Mouse (Mus musculus) megakaryocyte, embryonic 14.5 days (primary cell): ENCODE data around the gene Mmrn1. TPM values are rescaled to one million over a fixed set of nuclear protein-coding genes. Genes with fewer than 3 reads are reported as not detected.

Source experiments
- H3K27me3 ChIP-seq: replicated peaks from 2 replicates; pipeline ENCODE3; 2012; ENCODE audit warnings: inconsistent platforms
- H3K36me3 ChIP-seq: replicated peaks from 2 replicates; pipeline ENCODE3; 2012; ENCODE audit warnings: low read length, inconsistent platforms, mixed read lengths
- H3K4me1 ChIP-seq: 2 replicates; pipeline ENCODE4 v1.6.1; 2012; ENCODE audit warnings: inconsistent platforms
- H3K4me3 ChIP-seq: replicated peaks from 2 replicates; pipeline ENCODE3; 2012; ENCODE audit warnings: moderate library complexity, mild to moderate bottlenecking, inconsistent platforms
- H3K9me3 ChIP-seq: 2 replicates; pipeline ENCODE4 v1.6.1; 2012; ENCODE audit warnings: inconsistent platforms
- FLI1 ChIP-seq: IDR thresholded peaks from 2 replicates; pipeline ENCODE4 v1.6.1; 2012; ENCODE audit warnings: low read length, inconsistent platforms, mixed read lengths
- GATA1 ChIP-seq: IDR thresholded peaks from 3 replicates; pipeline ENCODE4 v1.6.1; 2012; ENCODE audit warnings: mixed read lengths, low read length, inconsistent platforms, borderline replicate concordance
- polyA plus RNA-seq: library from polyadenylated mRNA; stranded (reverse); fragments of >175 nt; gene quantifications from 2 replicates; pipeline ENCODE4 v1.2.3, GENCODE M21; 2012; ENCODE audit warnings: low replicate concordance; ENCODE audit not compliant: insufficient read depth

Gene Mmrn1
- polyA plus RNA-seq, 1 experiment, result 7.1 TPM

DNA sequence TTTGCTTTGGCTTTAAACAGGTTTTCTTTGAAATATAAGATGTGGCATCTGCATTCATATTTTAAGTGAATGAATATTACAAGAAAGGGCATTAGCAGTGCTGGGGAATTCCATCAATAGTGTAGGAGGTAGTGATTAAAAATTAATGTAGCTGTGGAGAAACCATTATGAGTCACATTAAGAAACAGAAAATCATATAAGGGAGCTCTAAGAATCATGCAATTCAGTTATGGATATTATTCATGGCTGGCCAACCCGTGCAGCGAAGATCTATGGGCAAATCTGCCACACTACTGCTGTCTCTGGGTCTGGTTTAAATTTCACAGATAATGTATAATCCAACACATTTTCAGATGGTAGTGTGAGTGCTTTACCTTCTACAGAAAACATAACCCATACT is 36.5 kb downstream of the Mmrn1 start:
- H3K9me3 ChIP-seq, result no peaks in the 10 kb centered on the region
- peaks cover 10% of the 10 kb centered on the region; the same call in 1 of the 2 replicates for H3K4me1 ChIP-seq
- H3K4me3 ChIP-seq, result no peak overlapping the region
- no peak for TF ChIP-seq GATA1
- no peaks in the 10 kb centered on the region for H3K27me3 ChIP-seq
- peaks cover 48% of the 10 kb centered on the region for H3K36me3 ChIP-seq

DNA sequence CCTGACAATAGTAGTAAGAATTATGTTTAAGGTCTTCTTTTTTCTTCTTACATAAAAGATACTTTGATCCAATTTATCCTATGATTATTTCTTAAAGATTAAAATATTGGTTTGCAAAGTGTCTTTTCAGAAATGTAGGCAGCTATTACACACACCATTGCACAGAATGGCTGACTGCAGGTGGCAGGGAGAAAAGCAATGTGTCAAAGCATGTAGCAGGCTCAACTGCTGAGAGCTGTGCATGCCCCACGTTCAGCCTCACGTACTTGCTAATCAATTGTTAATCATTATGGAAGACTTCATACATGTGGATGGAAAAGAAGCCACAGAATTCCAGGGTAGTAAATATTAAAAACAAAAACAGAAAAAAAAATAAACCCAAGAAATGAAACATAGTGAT is 37.1 kb downstream of the Mmrn1 start:
- H3K36me3 ChIP-seq, result peaks cover 50% of the 10 kb centered on the region
- H3K4me3 ChIP-seq, result no peak overlapping the region
- TF ChIP-seq GATA1 (no peak), FLI1 (no peak)
- no peaks in the 10 kb centered on the region for H3K27me3 ChIP-seq
- H3K4me1 ChIP-seq, result peaks cover 10% of the 10 kb centered on the region; the same call in 1 of the 2 replicates
- H3K9me3 ChIP-seq, result no peaks in the 10 kb centered on the region

DNA sequence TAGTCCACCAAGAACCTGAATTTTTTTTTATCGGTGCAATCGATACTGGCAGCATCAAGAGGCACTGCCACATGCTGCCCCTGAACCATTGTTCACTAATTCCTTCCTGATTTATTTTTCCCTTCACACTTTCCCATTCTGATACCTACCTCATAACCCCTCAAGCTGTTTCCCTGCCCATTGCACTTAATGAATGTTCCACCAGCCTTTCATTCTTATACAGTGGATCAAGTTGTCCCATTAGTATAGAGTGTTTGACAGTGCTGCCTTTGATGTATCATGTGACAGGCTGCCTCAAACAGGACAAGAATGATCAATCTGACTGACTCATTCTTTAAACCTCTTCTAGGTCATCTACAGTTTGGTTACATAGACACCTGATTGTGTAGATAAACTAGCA is 37.9 kb downstream of the Mmrn1 start:
- TF ChIP-seq GATA1 (no peak), FLI1 (no peak)
- Histone ChIP-seq H3K9me3 (no peaks in the 10 kb centered on the region), H3K27me3 (no peaks in the 10 kb centered on the region), H3K4me3 (no peak overlapping the region), H3K4me1 (peaks cover 10% of the 10 kb centered on the region; the same call in 1 of the 2 replicates), H3K36me3 (peaks cover 55% of the 10 kb centered on the region)

DNA sequence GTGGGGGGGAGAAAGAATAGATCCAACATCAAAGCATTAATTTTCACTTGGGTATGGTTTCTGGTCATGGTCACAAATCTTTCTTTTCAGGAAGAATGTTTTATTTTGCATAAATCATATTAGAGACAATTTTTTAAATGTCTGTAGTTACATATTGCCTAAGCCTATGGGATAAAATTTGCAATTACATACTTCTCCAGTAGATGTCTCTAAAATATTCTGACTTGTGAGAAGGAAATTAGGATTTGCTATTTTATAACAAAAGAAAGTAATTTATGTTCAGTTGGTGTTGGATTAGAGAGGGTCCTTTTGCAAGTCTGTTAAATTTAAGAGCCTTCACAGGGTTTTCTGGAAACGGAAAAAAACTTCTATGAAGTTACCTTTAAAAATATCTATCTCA is 39.0 kb downstream of the Mmrn1 start:
- H3K4me3 ChIP-seq, result no peak overlapping the region
- H3K27me3 ChIP-seq, result no peaks in the 10 kb centered on the region
- TF ChIP-seq FLI1 (no peak), GATA1 (no peak)
- H3K9me3 ChIP-seq, result no peaks in the 10 kb centered on the region
- H3K36me3 ChIP-seq, result peaks cover 57% of the 10 kb centered on the region
- H3K4me1 ChIP-seq, result peaks cover 9% of the 10 kb centered on the region; the same call in 1 of the 2 replicates

- Histone ChIP-seq H3K36me3 (peaks cover 69% of the 10 kb centered on the region), H3K9me3 (no peaks in the 10 kb centered on the region), H3K4me3 (no peak overlapping the region), H3K4me1 (no peaks in the 10 kb centered on the region; the same call in 1 of the 2 replicates), H3K27me3 (no peaks in the 10 kb centered on the region)
- no peak for TF ChIP-seq FLI1
- no peak for TF ChIP-seq GATA1
Measured at GRCm38 (mm10) chr6:60966931-60967330, 42.2 kb downstream of the Mmrn1 start.

GRCm38 (mm10) chr6:60969407-60969806 is 44.6 kb downstream of the Mmrn1 start:
- no peaks in the 10 kb centered on the region for H3K9me3 ChIP-seq
- peaks cover 76% of the 10 kb centered on the region for H3K36me3 ChIP-seq
- no peaks in the 10 kb centered on the region for H3K4me1 ChIP-seq
- H3K4me3 ChIP-seq, result no peak overlapping the region
- H3K27me3 ChIP-seq, result no peaks in the 10 kb centered on the region
- TF ChIP-seq GATA1, result no peak
- TF ChIP-seq FLI1, result no peak

DNA sequence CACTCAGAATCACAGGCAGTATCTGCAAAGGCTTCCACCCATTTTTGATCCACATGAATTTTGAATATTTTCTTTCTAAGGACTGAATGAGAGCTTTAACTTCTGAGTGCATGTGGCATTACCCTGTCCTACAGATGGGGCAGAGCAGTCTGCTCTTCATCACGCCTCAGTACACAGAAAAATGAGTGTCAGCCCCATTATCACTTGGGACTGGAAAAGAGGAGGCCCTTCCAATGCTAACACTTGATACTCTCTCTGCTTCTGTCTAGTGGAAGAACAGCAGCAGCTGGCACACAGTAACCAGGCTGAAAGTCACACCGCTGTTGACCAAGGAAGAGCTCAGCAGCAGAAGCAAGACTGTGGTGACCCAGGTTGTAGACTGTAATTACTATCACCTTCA is 46.0 kb downstream of the Mmrn1 start:
- no peak for TF ChIP-seq FLI1
- Histone ChIP-seq H3K9me3 (no peaks in the 10 kb centered on the region), H3K4me1 (no peaks in the 10 kb centered on the region), H3K4me3 (no peak overlapping the region), H3K27me3 (no peaks in the 10 kb centered on the region), H3K36me3 (peaks cover 71% of the 10 kb centered on the region)

DNA sequence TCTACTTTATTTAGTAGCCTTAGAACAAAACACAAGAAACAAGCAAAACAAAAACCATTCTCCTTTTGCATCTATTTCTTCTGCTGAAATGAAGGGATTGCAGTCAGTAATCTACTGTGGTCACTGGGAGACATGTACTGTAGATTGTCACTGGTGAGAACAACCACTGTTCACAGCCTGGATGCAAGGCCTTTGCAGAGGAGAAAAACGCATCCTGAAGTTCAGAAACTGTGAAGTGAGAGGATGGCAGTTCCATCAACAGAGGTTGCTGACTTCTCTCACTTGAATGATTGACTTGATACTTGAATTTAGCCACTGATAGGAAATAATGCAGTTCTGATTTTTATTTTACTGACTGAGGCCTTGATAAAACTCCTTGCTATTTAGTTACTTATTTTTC is 53.8 kb downstream of the Mmrn1 start:
- no peak for TF ChIP-seq GATA1
- no peak for TF ChIP-seq FLI1
- Histone ChIP-seq H3K9me3 (no peaks in the 10 kb centered on the region), H3K4me1 (peaks cover 7% of the 10 kb centered on the region), H3K27me3 (no peaks in the 10 kb centered on the region), H3K4me3 (no peak overlapping the region), H3K36me3 (peaks cover 65% of the 10 kb centered on the region)

- no peaks in the 10 kb centered on the region for H3K27me3 ChIP-seq
- no peaks in the 10 kb centered on the region for H3K9me3 ChIP-seq
- no peak overlapping the region for H3K4me3 ChIP-seq
- TF ChIP-seq FLI1 (no peak), GATA1 (no peak)
- peaks cover 60% of the 10 kb centered on the region for H3K36me3 ChIP-seq
- H3K4me1 ChIP-seq, result peaks cover 11% of the 10 kb centered on the region
Measured at GRCm38 (mm10) chr6:60979039-60979438, 54.3 kb downstream of the Mmrn1 start.

DNA sequence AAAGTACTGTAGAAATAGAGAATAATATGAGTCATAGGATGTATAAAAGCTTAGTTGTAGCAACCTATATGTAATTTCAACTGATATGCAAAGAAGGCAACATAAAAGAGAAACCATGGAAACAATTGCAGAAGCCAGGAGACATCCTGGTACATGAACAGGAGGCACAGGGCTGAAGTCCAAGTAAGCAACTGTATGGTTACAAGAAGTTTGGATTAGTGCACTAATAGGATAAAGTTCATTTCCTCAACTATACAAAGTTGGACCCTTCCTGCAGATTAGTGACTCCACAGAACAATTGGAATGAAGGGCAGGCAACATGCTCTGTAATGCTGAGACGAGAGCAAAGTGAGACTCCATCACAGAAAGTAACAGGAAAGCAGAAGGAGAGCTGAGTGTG is 59.6 kb downstream of the Mmrn1 start:
- Histone ChIP-seq H3K9me3 (no peaks in the 10 kb centered on the region), H3K27me3 (no peaks in the 10 kb centered on the region), H3K36me3 (peaks cover 43% of the 10 kb centered on the region), H3K4me1 (peaks cover 20% of the 10 kb centered on the region), H3K4me3 (peak overlapping the region; percentile 24)
- TF ChIP-seq FLI1 (no peak), GATA1 (no peak)

GRCm38 (mm10) chr6:60985919-60986318 is 61.1 kb downstream of the Mmrn1 start:
- Histone ChIP-seq H3K27me3 (no peaks in the 10 kb centered on the region), H3K4me3 (no peak overlapping the region), H3K36me3 (peaks cover 49% of the 10 kb centered on the region), H3K4me1 (peaks cover 23% of the 10 kb centered on the region), H3K9me3 (no peaks in the 10 kb centered on the region)
- TF ChIP-seq FLI1 (no peak), GATA1 (no peak)
